Mouse (Mus musculus): ENCODE results near the gene Gm47283. TPM values are rescaled to one million over a fixed set of nuclear protein-coding genes. Genes with fewer than 3 reads are reported as not detected.
"Not testable (repeated sequence)": the region's sequence is repeated elsewhere in the genome, so short reads cannot be mapped to it uniquely, and the experiment has no call there.

Gm47283 gene
- polyA plus RNA-seq (2011; ENCODE audit: insufficient read depth, insufficient read length, low read depth, missing spikeins) = not detected in 2 replicates

- not testable (repeated sequence) for H3K36me3 ChIP-seq (ENCODE audit: control insufficient read depth, insufficient read depth, low read length, poor library complexity, severe bottlenecking); H3K9me3 ChIP-seq (replicated peaks; ENCODE audit: control insufficient read depth, insufficient read depth, low read length, poor library complexity, severe bottlenecking); H3K4me1 ChIP-seq (ENCODE audit: control insufficient read depth, insufficient read depth, low read length); H3K4me3 ChIP-seq (ENCODE audit: low read depth, low read length); H3K9ac ChIP-seq (ENCODE audit: low read depth, poor library complexity, severe bottlenecking); H3K27ac ChIP-seq (ENCODE audit: insufficient read depth, low read length); H3K27me3 ChIP-seq (ENCODE audit: control insufficient read depth, insufficient read depth, low read length, poor library complexity, severe bottlenecking)
Measured at GRCm38 (mm10) chrY:90784438-90784837, at the start of gene Gm47283. TSS of gene Gm47283 (plus strand) at chrY:90784738.

- Histone ChIP-seq H3K36me3 (ENCODE audit: control insufficient read depth, insufficient read depth, low read length, poor library complexity, severe bottlenecking) (peaks cover 62% of the 10 kb centered on the region), H3K9me3 (replicated peaks; ENCODE audit: control insufficient read depth, insufficient read depth, low read length, poor library complexity, severe bottlenecking) (peaks cover 71% of the 10 kb centered on the region), H3K27ac (ENCODE audit: insufficient read depth, low read length) (peak overlapping the region; percentile 24)
- not testable (repeated sequence) for H3K4me3 ChIP-seq (ENCODE audit: low read depth, low read length); H3K9ac ChIP-seq (ENCODE audit: low read depth, poor library complexity, severe bottlenecking); H3K27me3 ChIP-seq (ENCODE audit: control insufficient read depth, insufficient read depth, low read length, poor library complexity, severe bottlenecking); H3K4me1 ChIP-seq (ENCODE audit: control insufficient read depth, insufficient read depth, low read length)
Measured at GRCm38 (mm10) chrY:90735181-90735895, 49.2 kb upstream of the Gm47283 start.

- H3K27ac ChIP-seq (ENCODE audit: insufficient read depth, low read length); H3K4me3 ChIP-seq (ENCODE audit: low read depth, low read length); H3K4me1 ChIP-seq (ENCODE audit: control insufficient read depth, insufficient read depth, low read length); H3K27me3 ChIP-seq (ENCODE audit: control insufficient read depth, insufficient read depth, low read length, poor library complexity, severe bottlenecking); H3K9ac ChIP-seq (ENCODE audit: low read depth, poor library complexity, severe bottlenecking): not testable (repeated sequence)
- H3K9me3 ChIP-seq (replicated peaks; ENCODE audit: control insufficient read depth, insufficient read depth, low read length, poor library complexity, severe bottlenecking) = peaks cover 79% of the 10 kb centered on the region
- H3K36me3 ChIP-seq (ENCODE audit: control insufficient read depth, insufficient read depth, low read length, poor library complexity, severe bottlenecking) = peaks cover 66% of the 10 kb centered on the region
Measured at GRCm38 (mm10) chrY:90736217-90737000, 48.1 kb upstream of the Gm47283 start.

- TF ChIP-seq CTCF (IDR thresholded peaks at IDR 0.05; ENCODE audit: low read depth, low read length) = no peak
- no peak for TF ChIP-seq POLR2A (IDR thresholded peaks at IDR 0.05; ENCODE audit: insufficient read depth, low read length)
- TF ChIP-seq EP300 (IDR thresholded peaks at IDR 0.05; ENCODE audit: insufficient read depth, low read depth, low read length) = no peak
- Histone ChIP-seq H3K4me1 (ENCODE audit: control insufficient read depth, insufficient read depth, low read length) (no peaks in the 10 kb centered on the region), H3K36me3 (ENCODE audit: control insufficient read depth, insufficient read depth, low read length, poor library complexity, severe bottlenecking) (peaks cover 60% of the 10 kb centered on the region), H3K9me3 (replicated peaks; ENCODE audit: control insufficient read depth, insufficient read depth, low read length, poor library complexity, severe bottlenecking) (peaks cover 81% of the 10 kb centered on the region), H3K27me3 (ENCODE audit: control insufficient read depth, insufficient read depth, low read length, poor library complexity, severe bottlenecking) (no peaks in the 10 kb centered on the region), H3K27ac (ENCODE audit: insufficient read depth, low read length) (peak overlapping the region; percentile 14), H3K4me3 (ENCODE audit: low read depth, low read length) (no peak overlapping the region), H3K9ac (ENCODE audit: low read depth, poor library complexity, severe bottlenecking) (no peak overlapping the region)
Measured at GRCm38 (mm10) chrY:90737606-90738430, 46.7 kb upstream of the Gm47283 start.

GRCm38 (mm10) chrY:90738431-90738680 is 46.2 kb upstream of the Gm47283 start:
- peaks cover 84% of the 10 kb centered on the region for H3K9me3 ChIP-seq (replicated peaks; ENCODE audit: control insufficient read depth, insufficient read depth, low read length, poor library complexity, severe bottlenecking)
- TF ChIP-seq CTCF (IDR thresholded peaks at IDR 0.05; ENCODE audit: low read depth, low read length) = no peak
- no peak for TF ChIP-seq EP300 (IDR thresholded peaks at IDR 0.05; ENCODE audit: insufficient read depth, low read depth, low read length)
- no peak for TF ChIP-seq POLR2A (IDR thresholded peaks at IDR 0.05; ENCODE audit: insufficient read depth, low read length)
- no peaks in the 10 kb centered on the region for H3K27me3 ChIP-seq (ENCODE audit: control insufficient read depth, insufficient read depth, low read length, poor library complexity, severe bottlenecking)
- H3K9ac ChIP-seq (ENCODE audit: low read depth, poor library complexity, severe bottlenecking) = no peak overlapping the region
- H3K4me1 ChIP-seq (ENCODE audit: control insufficient read depth, insufficient read depth, low read length) = no peaks in the 10 kb centered on the region
- H3K27ac ChIP-seq (ENCODE audit: insufficient read depth, low read length) = peak overlapping the region; percentile 14
- H3K4me3 ChIP-seq (ENCODE audit: low read depth, low read length) = no peak overlapping the region
- H3K36me3 ChIP-seq (ENCODE audit: control insufficient read depth, insufficient read depth, low read length, poor library complexity, severe bottlenecking) = peaks cover 60% of the 10 kb centered on the region

- not testable (repeated sequence) for H3K4me3 ChIP-seq (ENCODE audit: low read depth, low read length); H3K9ac ChIP-seq (ENCODE audit: low read depth, poor library complexity, severe bottlenecking); H3K27me3 ChIP-seq (ENCODE audit: control insufficient read depth, insufficient read depth, low read length, poor library complexity, severe bottlenecking); H3K4me1 ChIP-seq (ENCODE audit: control insufficient read depth, insufficient read depth, low read length)
- Histone ChIP-seq H3K36me3 (ENCODE audit: control insufficient read depth, insufficient read depth, low read length, poor library complexity, severe bottlenecking) (peaks cover 57% of the 10 kb centered on the region), H3K9me3 (replicated peaks; ENCODE audit: control insufficient read depth, insufficient read depth, low read length, poor library complexity, severe bottlenecking) (peaks cover 87% of the 10 kb centered on the region), H3K27ac (ENCODE audit: insufficient read depth, low read length) (peak overlapping the region; percentile 14)
Measured at GRCm38 (mm10) chrY:90738841-90739530, 45.6 kb upstream of the Gm47283 start.

- H3K27ac ChIP-seq (ENCODE audit: insufficient read depth, low read length) = peak overlapping the region; percentile 14
- H3K9ac ChIP-seq (ENCODE audit: low read depth, poor library complexity, severe bottlenecking); H3K4me1 ChIP-seq (ENCODE audit: control insufficient read depth, insufficient read depth, low read length); H3K4me3 ChIP-seq (ENCODE audit: low read depth, low read length); H3K27me3 ChIP-seq (ENCODE audit: control insufficient read depth, insufficient read depth, low read length, poor library complexity, severe bottlenecking): not testable (repeated sequence)
- peaks cover 88% of the 10 kb centered on the region for H3K9me3 ChIP-seq (replicated peaks; ENCODE audit: control insufficient read depth, insufficient read depth, low read length, poor library complexity, severe bottlenecking)
- H3K36me3 ChIP-seq (ENCODE audit: control insufficient read depth, insufficient read depth, low read length, poor library complexity, severe bottlenecking) = peaks cover 53% of the 10 kb centered on the region
Measured at GRCm38 (mm10) chrY:90739531-90740012, 45.0 kb upstream of the Gm47283 start.

Data from ES-Bruce4 (cell line).